Mouse (Mus musculus) hindbrain, postnatal 0 days (tissue): ENCODE results near the gene Rassf3. TPM values are rescaled to one million over a fixed set of nuclear protein-coding genes. Genes with fewer than 3 reads are reported as not detected.

Source experiments
- ATAC-seq: fragments of 200-750 bp; cut with Nextera tagmentation; 2 replicates; pipeline ENCODE4 v1.8.0; 2017; ENCODE audit warnings: mild to moderate bottlenecking, moderate TSS enrichment, moderate library complexity
- DNase-seq: peaks from one replicate; pipeline ENCODE4 v3.0.0-alpha.2; 2015; ENCODE audit warnings: low spot score
- H3K27ac ChIP-seq: fragments of 300-500 bp; sonication (generic); 2 replicates; pipeline ENCODE4 v1.5.1; 2014; ENCODE audit warnings: mild to moderate bottlenecking
- H3K27me3 ChIP-seq: fragments of 300-500 bp; sonication (generic); 2 replicates; pipeline ENCODE4 v1.6.1; 2014; ENCODE audit warnings: low read length, mixed read lengths; ENCODE audit not compliant: insufficient read depth
- H3K36me3 ChIP-seq: fragments of 300-500 bp; sonication (generic); 2 replicates; pipeline ENCODE4 v1.6.1; 2014; ENCODE audit warnings: low read length, mixed read lengths; ENCODE audit not compliant: insufficient read depth
- H3K4me1 ChIP-seq: fragments of 300-500 bp; sonication (generic); 2 replicates; pipeline ENCODE4 v1.6.1; 2014; ENCODE audit warnings: antibody characterized with exemption, low read length, mixed read lengths; ENCODE audit not compliant: insufficient read depth
- H3K4me2 ChIP-seq: fragments of 300-500 bp; sonication (generic); 2 replicates; pipeline ENCODE4 v1.6.1; 2014; ENCODE audit warnings: low read depth, mild to moderate bottlenecking, low read length, moderate library complexity, mixed read lengths
- H3K4me3 ChIP-seq: fragments of 300-500 bp; sonication (generic); 2 replicates; pipeline ENCODE4 v1.5.1; 2014; ENCODE audit warnings: low read length
- H3K9ac ChIP-seq: fragments of 300-500 bp; sonication (generic); replicated peaks from 2 replicates; pipeline ENCODE4 v1.6.1; 2014; ENCODE audit warnings: mild to moderate bottlenecking, low read length, moderate library complexity, mixed read lengths
- H3K9me3 ChIP-seq: fragments of 300-500 bp; sonication (generic); 2 replicates; pipeline ENCODE4 v1.6.1; 2016; ENCODE audit warnings: low read length, mixed read lengths
- CTCF ChIP-seq: IDR thresholded peaks from 2 replicates; pipeline ENCODE4 v1.5.1; 2016; ENCODE audit warnings: antibody characterized with exemption, control low read depth, low read depth
- WGBS: fragments of 180-500 bp; shearing (Covaris S2); extraction: QIAGEN DNeasy Blood & Tissue Kit; methylation state at CpG from one replicate; pipeline ENCODE4 v1.1.7; 2014; 5-methylcytosine and 5-hydroxymethylcytosine counted together
- polyA plus RNA-seq: library from polyadenylated mRNA; unstranded; fragments of >200 nt; fragmentation: Nextera tagmentation; extraction: Ambion mirVana; gene quantifications from 2 replicates; pipeline ENCODE4 v1.2.1, GENCODE M21; 2015
- total RNA-seq: library from RNA; depleted of rRNA; stranded (reverse); fragments of >200 nt; gene quantifications from 2 replicates; pipeline ENCODE4 v1.2.3, GENCODE M21; 2014

Rassf3 gene
- total and polyA plus RNA-seq, 2 experiments from 2014 or later = 6.0 to 7.4 TPM

DNA sequence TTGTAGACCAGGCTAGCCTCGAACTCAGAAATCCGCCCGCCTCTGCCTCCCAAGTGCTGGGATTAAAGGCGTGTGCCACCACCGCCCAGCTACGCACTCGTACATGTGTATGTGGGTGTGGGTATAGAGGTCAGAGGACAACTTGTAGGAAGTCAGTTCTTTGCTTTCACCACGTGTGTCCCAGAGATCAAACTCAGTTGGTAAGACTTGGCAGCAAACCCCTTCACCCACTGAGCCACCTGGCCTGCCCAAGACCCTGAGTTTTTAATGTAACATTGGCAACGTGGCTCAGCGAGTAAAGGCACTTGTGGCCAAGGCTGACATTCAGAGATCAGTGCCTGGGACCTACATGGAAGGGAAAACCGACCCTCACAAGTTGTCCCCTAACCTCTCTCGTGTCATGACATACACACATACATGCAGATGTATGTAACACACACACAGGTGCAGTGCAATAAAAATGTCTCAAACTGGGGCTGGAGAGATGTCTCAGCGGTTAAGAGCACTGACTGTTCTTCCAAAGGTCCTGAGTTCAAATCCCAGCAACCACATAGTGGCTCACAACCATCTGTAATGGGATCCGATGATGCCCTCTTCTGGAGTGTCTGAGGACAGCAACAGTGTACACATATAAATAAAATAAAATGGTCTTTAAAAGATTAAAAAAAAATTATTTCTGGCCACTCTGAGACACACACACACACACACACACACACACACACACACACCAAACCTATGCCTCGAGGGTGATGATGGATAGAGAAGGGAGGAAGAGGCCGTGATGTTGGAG is 31.8 kb upstream of the Rassf3 start:
- no peaks in the 10 kb centered on the region for H3K27me3 ChIP-seq
- DNase-seq (no peak), ATAC-seq (no peak)
- H3K9ac ChIP-seq = no peak overlapping the region
- peak; percentile 45 for TF ChIP-seq CTCF
- H3K4me1 ChIP-seq = peaks cover 17% of the 10 kb centered on the region; the same call in 1 of the 2 replicates
- WGBS = 91% methylated on average over 16 of the region's 16 CpGs
- no peak overlapping the region for H3K4me2 ChIP-seq
- H3K27ac ChIP-seq = no peak overlapping the region
- no peaks in the 10 kb centered on the region for H3K9me3 ChIP-seq
- H3K36me3 ChIP-seq = no peaks in the 10 kb centered on the region
- H3K4me3 ChIP-seq = no peak overlapping the region

- WGBS = 37% methylated on average over 29 of the region's 29 CpGs
- no peak for TF ChIP-seq CTCF
- Histone ChIP-seq H3K27me3 (no peaks in the 10 kb centered on the region), H3K4me1 (peaks cover 17% of the 10 kb centered on the region; the same call in 1 of the 2 replicates), H3K27ac (peak overlapping the region; percentile 65), H3K4me2 (no peak overlapping the region), H3K36me3 (no peaks in the 10 kb centered on the region), H3K9ac (no peak overlapping the region), H3K4me3 (no peak overlapping the region), H3K9me3 (no peaks in the 10 kb centered on the region)
- 0 out of 2 replicates have a peak, but pooled peaks have one; percentile 18 for ATAC-seq
- DNase-seq = peak; percentile 54
Observed at GRCm38 (mm10) chr10:121506731-121507583, 30.8 kb upstream of the Rassf3 start.

- DNase-seq (no peak), ATAC-seq (no peak)
- H3K27ac ChIP-seq = peak overlapping the region; percentile 78
- no peaks in the 10 kb centered on the region for H3K9me3 ChIP-seq
- H3K4me2 ChIP-seq = peak overlapping the region; percentile 61
- no peaks in the 10 kb centered on the region for H3K27me3 ChIP-seq
- H3K4me3 ChIP-seq = peak overlapping the region; percentile 33
- no peak for TF ChIP-seq CTCF
- no peaks in the 10 kb centered on the region for H3K36me3 ChIP-seq
- 41% methylated on average over 7 of the region's 7 CpGs for WGBS
- H3K9ac ChIP-seq = peak overlapping the region; percentile 31; the same call in 1 of the 2 replicates
- peaks cover 17% of the 10 kb centered on the region; the same call in 1 of the 2 replicates for H3K4me1 ChIP-seq
Observed at GRCm38 (mm10) chr10:121505929-121506328, 29.8 kb upstream of the Rassf3 start.

GRCm38 (mm10) chr10:121504973-121505911 is 29.1 kb upstream of the Rassf3 start:
- Histone ChIP-seq H3K4me1 (peaks cover 13% of the 10 kb centered on the region; the same call in 1 of the 2 replicates), H3K27me3 (no peaks in the 10 kb centered on the region), H3K4me2 (peak overlapping the region; percentile 61), H3K27ac (peak overlapping the region; percentile 78), H3K9me3 (no peaks in the 10 kb centered on the region), H3K9ac (peak overlapping the region; percentile 31), H3K4me3 (peak overlapping the region; percentile 33), H3K36me3 (no peaks in the 10 kb centered on the region)
- WGBS = 9% methylated on average over 35 of the region's 35 CpGs
- DNase-seq (peak; percentile 90), ATAC-seq (peak; percentile 92)
- no peak for TF ChIP-seq CTCF

- no peak overlapping the region for H3K4me2 ChIP-seq
- no peaks in the 10 kb centered on the region for H3K27me3 ChIP-seq
- WGBS = 44% methylated on average over 5 of the region's 5 CpGs
- H3K9me3 ChIP-seq = no peaks in the 10 kb centered on the region
- no peak overlapping the region for H3K27ac ChIP-seq
- no peak for ATAC-seq
- no peak for TF ChIP-seq CTCF
- peak; percentile 62 for DNase-seq
- no peak overlapping the region for H3K4me3 ChIP-seq
- H3K36me3 ChIP-seq = no peaks in the 10 kb centered on the region
- peaks cover 3% of the 10 kb centered on the region; the same call in 1 of the 2 replicates for H3K4me1 ChIP-seq
- no peak overlapping the region for H3K9ac ChIP-seq
Observed at GRCm38 (mm10) chr10:121501160-121501559, 25.0 kb upstream of the Rassf3 start.

DNA sequence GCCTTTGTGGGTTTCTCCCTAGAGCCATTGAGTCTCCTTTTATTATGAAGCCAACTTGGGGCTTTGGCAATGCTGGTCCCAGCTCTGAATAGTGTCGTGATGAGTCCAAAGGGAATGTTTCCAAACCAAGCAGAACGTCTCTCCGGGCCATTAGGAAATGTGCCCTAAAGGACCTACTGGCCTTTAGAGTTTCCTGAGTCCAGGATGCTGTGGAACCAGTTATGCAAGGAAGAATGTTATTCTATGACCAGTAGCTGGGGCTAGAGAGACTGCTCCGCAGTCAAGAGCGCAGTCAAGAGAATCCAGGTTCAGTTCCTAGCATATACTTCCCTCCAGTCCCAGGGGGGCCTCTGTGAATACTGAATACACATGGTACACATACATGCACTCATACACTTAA is 23.9 kb upstream of the Rassf3 start:
- 63% methylated on average over 5 of the region's 5 CpGs for WGBS
- ATAC-seq = no peak

More for the DNA sequence above, 23.9 kb upstream of the Rassf3 start:
- H3K4me3 ChIP-seq = no peak overlapping the region
- H3K9me3 ChIP-seq = no peaks in the 10 kb centered on the region
- no peak for DNase-seq
- H3K27ac ChIP-seq = no peak overlapping the region
- H3K27me3 ChIP-seq = no peaks in the 10 kb centered on the region
- no peaks in the 10 kb centered on the region for H3K36me3 ChIP-seq
- H3K4me1 ChIP-seq = no peaks in the 10 kb centered on the region
- no peak overlapping the region for H3K4me2 ChIP-seq
- H3K9ac ChIP-seq = no peak overlapping the region
- TF ChIP-seq CTCF = peak; percentile 32; the same call in 1 of the 2 replicates
